Mouse (Mus musculus): Measurements from ENCODE around the gene Arsb.

GRCm38 (mm10) chr13:93894105-93894504 lies 122.7 kb downstream of the Arsb start:
- no peak for TF ChIP-seq EP300 (IDR thresholded peaks at IDR 0.05; ENCODE audit: low read depth)
- TF ChIP-seq CTCF (IDR thresholded peaks at IDR 0.05; ENCODE audit: low read depth): no peak

Measured in liver, postnatal 0 days (tissue).